Mouse (Mus musculus): Measurements from ENCODE around the gene Slc27a4.

DNA sequence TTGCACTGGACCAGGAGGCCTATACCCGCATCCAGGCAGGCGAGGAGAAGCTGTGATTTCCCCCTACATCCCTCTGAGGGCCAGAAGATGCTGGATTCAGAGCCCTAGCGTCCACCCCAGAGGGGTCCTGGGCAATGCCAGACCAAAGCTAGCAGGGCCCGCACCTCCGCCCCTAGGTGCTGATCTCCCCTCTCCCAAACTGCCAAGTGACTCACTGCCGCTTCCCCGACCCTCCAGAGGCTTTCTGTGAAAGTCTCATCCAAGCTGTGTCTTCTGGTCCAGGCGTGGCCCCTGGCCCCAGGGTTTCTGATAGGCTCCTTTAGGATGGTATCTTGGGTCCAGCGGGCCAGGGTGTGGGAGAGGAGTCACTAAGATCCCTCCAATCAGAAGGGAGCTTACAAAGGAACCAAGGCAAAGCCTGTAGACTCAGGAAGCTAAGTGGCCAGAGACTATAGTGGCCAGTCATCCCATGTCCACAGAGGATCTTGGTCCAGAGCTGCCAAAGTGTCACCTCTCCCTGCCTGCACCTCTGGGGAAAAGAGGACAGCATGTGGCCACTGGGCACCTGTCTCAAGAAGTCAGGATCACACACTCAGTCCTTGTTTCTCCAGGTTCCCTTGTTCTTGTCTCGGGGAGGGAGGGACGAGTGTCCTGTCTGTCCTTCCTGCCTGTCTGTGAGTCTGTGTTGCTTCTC is 13.4 kb downstream of the Slc27a4 start:
- no peak for TF ChIP-seq CTCF (IDR thresholded peaks at IDR 0.05; ENCODE audit: control insufficient read depth, insufficient read depth, low read length)
- TF ChIP-seq POLR2A (IDR thresholded peaks at IDR 0.05; ENCODE audit: borderline replicate concordance, control insufficient read depth, low read depth, low read length), result no peak
